Mouse (Mus musculus): ENCODE measurements around the gene Adam22.
"Not testable (repeated sequence)": the region's sequence is repeated elsewhere in the genome, so short reads cannot be mapped to it uniquely, and the experiment has no call there.

Adam22 gene

DNA sequence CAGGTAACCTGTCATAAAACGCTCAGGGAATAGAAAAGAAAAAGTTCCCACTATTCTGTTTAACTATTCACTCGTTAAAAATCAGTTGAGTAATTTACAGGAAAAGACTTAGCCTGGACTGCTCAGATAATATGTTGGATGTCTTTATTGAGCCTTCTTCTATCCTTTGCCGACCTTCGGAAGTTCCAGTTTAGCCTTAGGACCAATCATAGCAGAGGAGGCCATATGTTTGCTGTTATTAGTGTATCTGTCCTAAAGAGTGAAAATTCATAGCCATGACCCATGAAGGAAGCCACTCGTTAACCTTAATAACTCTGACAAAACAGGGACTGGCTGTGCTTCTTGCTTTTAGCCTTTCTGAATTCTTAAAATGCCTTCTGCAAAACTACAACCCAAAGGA, 41.3 kb downstream of the Adam22 start:
- DNase-seq (ENCODE audit: low spot score in 2 of 2), result no peak

DNA sequence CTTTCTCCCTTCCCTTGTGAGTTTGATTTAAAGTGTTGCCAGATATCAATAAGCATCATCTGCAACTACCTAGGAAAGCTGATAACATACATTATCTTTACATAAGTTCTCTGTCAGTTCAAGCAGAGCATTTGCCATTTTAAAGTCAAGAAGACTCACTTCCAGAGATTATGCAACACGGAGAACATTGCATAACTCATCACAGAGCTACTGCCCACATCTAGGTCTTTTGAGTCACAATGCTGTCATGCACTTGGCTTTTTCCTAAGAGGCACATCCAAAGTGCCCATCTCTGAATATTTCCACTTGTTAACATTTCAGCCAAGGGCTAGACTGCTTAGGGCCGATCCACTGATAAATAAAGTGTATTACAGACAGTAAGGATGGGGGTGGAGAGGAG, 55.6 kb downstream of the Adam22 start:
- no peak for DNase-seq (ENCODE audit: low spot score in 2 of 2)

- no peak for DNase-seq (ENCODE audit: low spot score in 2 of 2)
Measured at GRCm38 (mm10) chr5:8310907-8311306, 57.1 kb downstream of the Adam22 start.

GRCm38 (mm10) chr5:8297719-8298419, 70.1 kb downstream of the Adam22 start:
- no peak for DNase-seq (ENCODE audit: low spot score in 2 of 2)

- no peak for DNase-seq (ENCODE audit: low spot score in 2 of 2)
Measured at GRCm38 (mm10) chr5:8293287-8293686, 74.7 kb downstream of the Adam22 start.

GRCm38 (mm10) chr5:8291496-8291895, 76.5 kb downstream of the Adam22 start:
- DNase-seq (ENCODE audit: low spot score in 2 of 2), result no peak

GRCm38 (mm10) chr5:8289678-8290614, 78.0 kb downstream of the Adam22 start:
- DNase-seq (ENCODE audit: low spot score in 2 of 2), result peak in 1 of 2 experiments; percentile 60

DNA sequence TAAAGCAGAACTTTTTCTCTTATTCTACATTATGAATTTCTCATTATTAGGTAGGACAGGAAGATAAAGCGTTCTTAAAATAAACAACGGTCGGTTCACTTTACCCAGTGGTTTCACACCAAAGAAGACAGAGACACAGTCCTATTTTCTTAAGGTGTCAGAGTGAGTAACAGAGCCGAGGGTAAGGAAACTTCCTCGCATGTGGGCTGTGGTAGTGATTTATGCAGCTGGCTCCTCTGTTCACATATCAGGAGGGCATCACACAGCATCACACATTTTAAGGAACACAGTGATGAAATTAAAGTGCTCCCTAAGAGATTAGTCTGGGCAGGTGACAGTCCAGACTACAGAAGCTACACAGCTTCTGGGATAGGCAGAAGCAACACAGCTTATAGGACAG, 83.8 kb downstream of the Adam22 start:
- DNase-seq (ENCODE audit: low spot score in 2 of 2), result no peak

DNA sequence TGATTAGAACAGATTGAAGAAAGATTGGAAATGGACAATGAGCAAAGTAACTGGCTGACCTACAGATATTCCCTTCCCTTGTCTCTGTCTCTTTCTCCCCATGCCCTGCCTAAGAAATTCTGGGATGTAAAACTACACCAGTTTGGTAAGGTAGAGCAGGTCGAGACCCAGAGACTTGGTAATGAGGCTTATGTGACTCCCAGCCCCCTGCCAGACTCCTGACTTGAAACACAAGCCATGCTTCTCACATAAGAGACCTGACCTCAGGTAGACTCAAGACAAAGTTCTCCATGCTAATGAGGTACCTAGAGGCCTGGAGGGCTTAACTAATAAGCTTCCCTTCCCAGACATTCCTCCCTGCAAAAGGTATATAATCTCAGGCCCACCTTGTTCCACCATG, 91.8 kb downstream of the Adam22 start:
- no peak for DNase-seq (ENCODE audit: low spot score in 2 of 2)

DNA sequence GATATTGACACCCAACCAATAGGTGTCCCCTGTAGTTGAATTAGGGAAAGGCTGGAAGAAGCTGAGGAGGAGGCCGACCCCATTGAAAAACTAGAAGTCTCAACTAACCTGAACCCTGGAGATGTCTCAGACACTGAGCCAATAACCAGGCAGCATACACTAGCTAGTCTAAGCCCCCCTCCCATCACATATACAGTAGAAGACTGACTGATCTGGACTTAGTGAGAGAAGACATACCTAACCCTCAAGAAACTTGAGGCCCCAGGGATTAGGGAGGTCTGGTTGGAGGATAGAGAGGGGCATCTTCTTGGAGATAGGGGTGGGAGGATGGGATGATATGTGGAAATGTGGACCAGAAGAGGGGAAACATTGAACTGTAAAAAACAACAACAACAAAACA, 110.6 kb downstream of the Adam22 start:
- DNase-seq (ENCODE audit: low spot score in 2 of 2), result no peak

DNA sequence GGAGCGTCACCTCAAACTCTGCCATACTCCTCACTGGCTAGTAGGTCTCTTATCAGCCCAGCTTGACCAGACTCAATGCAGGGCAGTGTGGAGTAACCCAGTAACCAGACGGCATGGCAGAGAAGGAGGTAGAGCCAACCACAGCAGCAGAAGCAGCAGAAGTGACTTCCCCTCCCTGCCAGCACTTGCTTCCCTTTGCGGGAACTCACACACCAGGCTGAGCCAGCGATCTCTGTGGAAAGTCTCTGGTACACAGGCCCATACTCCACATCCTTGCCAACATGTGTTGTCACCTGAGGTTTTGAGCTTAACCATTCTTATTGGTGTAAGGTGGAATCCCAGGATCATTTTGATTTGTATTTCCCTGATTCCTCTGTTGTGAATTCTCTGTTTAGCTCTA, 111.5 kb downstream of the Adam22 start:
- no peak for DNase-seq (ENCODE audit: low spot score in 2 of 2)

DNA sequence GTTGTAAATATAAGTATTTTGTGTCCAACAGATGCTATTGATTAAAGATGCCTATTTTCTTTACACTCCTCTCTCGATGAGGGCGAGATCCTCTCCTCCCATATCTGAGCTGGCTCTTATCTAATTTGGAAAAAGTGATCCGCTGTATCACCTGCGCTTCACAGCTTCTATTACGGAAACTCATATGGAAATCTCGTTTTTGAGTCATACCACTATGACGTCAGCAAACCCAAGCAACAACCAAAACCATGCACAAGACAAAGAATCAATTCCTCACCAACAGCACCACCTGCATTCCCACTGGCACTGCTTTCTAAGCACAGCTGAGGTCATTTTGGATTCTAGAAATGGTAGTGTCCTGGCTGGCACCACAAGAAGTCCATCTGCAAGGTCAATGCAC, 123.3 kb downstream of the Adam22 start:
- no peak for DNase-seq (ENCODE audit: low spot score in 2 of 2)

DNA sequence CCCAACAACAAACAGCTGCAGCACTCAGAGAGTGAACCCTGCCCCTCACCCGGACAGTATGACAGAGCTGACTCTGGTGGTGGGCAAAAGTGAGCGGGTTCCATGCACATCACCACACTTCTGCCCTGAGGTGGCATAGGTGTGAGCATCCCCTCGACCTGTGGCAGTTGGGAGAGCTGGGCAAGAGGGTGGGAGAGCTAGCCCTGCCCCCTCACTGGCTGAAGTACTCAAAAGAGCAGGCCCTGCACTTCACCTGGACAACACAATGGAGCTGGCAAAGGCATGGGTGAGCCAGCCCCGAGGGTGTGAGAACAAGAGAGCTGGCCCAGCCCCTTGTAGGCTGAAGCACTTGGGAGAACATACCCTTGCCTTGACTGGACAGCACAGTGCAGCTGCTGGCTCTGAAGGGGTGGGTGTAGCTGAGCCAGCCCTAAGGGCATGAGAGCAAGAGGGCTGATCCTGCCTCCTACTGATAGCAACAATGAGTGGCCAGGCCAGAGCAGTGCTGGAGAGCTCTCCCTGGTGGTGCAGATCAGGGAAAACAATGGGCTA, 124.8 kb downstream of the Adam22 start:
- DNase-seq (ENCODE audit: low spot score in 2 of 2), result no peak

DNA sequence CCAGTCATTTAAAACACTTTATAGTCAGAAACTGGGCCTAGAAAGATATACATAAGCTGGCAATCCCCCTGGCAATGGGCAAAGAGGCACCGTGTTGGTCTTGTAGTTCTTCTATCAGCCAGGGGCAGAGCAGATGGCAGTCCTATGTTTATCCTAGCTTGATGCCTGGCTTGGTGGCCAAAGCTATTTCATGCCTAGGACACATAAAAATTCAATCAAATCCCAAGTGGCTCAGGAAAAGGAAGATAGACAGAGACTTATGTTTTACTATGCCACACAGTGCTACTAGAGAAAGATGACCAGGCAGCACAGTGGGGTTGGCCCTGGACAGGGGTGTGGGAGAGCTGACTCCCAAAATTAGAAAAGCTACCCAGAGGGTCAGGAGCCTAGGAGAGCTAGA, 125.3 kb downstream of the Adam22 start:
- no peak for DNase-seq (ENCODE audit: low spot score in 2 of 2)

DNA sequence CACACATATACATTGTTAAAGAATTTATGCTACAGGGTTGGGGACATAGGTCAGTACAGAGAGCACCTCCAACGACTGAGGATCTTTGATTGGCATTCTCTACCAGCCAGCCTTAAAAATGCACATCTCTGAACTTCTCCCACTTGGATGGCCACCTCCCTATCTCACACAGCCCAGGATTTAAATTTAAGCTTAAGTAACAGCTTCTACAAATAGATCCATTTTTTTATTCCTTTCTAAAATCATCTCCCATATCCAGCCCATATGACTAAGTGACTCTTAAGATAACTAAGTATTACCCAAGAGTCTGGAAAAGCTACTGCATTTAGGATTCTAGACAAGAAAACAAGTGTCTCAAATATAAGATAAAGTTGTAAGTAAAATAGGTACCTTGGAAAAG, 140.9 kb downstream of the Adam22 start:
- no peak for DNase-seq (ENCODE audit: low spot score in 2 of 2)

DNA sequence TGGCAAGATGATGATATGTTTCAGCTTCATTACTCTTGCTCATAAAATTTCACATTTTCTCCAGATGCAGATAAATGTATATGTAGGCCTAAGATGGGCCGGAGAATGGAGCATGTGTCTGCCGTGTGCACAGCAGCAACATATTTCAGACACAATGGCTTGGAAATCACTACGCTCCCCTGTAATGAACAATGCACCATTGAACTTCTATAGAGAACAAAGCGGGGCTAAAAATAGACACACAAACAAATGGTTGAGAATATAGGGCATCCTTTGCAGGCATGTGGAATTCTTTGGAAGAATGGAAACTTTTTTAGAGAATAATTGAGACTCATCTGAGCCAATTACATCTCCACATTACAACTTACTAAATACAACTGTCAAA, 143.6 kb downstream of the Adam22 start:
- no peak for DNase-seq (ENCODE audit: low spot score in 2 of 2)

GRCm38 (mm10) chr5:8223597-8224320, 144.2 kb downstream of the Adam22 start:
- DNase-seq (ENCODE audit: low spot score in 2 of 2), result no peak

GRCm38 (mm10) chr5:8221630-8222029, 146.3 kb downstream of the Adam22 start:
- DNase-seq (ENCODE audit: low spot score in 2 of 2), result no peak

GRCm38 (mm10) chr5:8215841-8216240, 152.1 kb downstream of the Adam22 start:
- no peak for DNase-seq (ENCODE audit: low spot score in 2 of 2)

DNA sequence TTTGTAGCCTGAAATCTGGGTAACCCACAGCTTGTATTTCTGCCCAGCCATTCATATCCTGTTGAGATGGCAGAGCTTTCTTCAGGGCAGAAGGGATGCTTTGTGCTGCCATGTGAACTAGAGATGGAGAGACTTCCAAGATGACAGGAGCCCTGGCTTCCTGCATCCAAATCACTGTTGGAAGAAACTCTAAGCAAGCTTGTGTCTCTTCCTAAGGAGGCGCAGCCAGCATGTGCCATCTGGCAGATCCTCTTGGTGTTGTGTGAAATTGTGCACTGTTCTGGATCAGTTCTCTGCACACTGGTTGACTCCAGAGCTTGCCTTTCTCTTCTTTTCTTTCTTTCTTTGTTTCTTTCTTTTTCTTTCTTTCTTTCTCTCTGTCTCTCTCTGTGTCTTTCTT, 183.0 kb downstream of the Adam22 start:
- not testable (repeated sequence) for DNase-seq (ENCODE audit: low spot score in 2 of 2)

DNA sequence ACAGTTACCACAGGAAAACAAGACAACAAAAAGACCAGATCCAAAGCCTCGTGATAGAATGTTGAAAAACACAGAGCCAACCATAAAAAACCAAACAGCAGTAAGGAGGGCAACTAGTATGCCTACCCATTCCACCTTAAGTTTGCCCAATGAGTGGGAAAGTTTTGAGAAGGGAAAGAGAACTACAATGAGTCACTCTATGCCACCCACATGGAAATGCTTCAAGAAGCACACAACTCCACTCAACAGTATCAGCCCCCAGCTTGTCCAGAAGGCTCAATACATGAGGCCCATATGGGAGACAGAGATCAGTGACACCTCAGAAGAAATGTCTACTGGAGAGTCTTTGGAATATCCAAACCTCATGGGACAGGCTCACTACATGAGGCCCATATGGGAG, 187.3 kb downstream of the Adam22 start:
- DNase-seq (ENCODE audit: low spot score in 2 of 2), result no peak

- DNase-seq (ENCODE audit: low spot score in 2 of 2), result no peak
Measured at GRCm38 (mm10) chr5:8178111-8178510, 189.8 kb downstream of the Adam22 start.

All from right cerebral cortex, postnatal 10 days (tissue).